Mouse (Mus musculus) cerebellum, adult 2 months (tissue): ENCODE data around the gene Ilkap.

Experiments
- CTCF ChIP-seq: fragments of 200-500 bp; IDR thresholded peaks from 2 replicates; pipeline ENCODE4 v1.5.1; 2011; ENCODE audit warnings: low read depth, mild to moderate bottlenecking, control low read depth, low read length, moderate library complexity, borderline replicate concordance; ENCODE audit not compliant: insufficient read depth
- POLR2A ChIP-seq: fragments of 200-500 bp; IDR thresholded peaks from 2 replicates; pipeline ENCODE4 v1.6.1; 2011; ENCODE audit warnings: low read length, control low read depth, borderline replicate concordance; ENCODE audit not compliant: insufficient read depth

DNA sequence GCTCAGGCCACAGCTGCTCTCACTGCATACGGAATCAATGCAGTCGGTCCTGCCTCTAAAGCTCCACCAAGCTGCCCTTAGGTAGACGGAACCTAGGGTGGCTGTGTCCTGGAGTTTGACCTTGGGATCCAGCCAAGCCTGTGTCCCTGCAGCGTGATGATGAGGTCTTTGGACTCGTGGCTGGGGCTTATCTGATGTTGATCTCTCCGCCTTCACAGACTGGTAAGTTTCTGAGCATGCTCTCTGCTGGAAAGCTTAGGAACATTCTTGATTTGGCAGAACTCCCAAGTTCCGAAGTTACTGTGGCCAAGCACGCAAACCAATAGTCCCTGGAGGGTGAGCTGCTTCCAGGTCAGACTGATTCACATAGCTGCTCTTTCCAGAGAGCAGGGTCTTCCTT lies 47.4 kb upstream of the Ilkap start:
- TF ChIP-seq CTCF (no peak), POLR2A (no peak)
